Mouse (Mus musculus): Measurements from ENCODE around the gene C2cd6. TPM values are rescaled to one million over a fixed set of nuclear protein-coding genes. Genes with fewer than 3 reads are reported as not detected.
A peak's percentile ranks its signal among the peaks of the same experiment; 100 is the strongest.

C2cd6 gene
- not detected in 2 replicates for polyA plus RNA-seq (2015; fragmentation: Nextera tagmentation; extraction: Ambion mirVana)

GRCm38 (mm10) chr1:59094705-59095104 is at the start of gene C2cd6:
Gene C2cd6, minus strand, starts transcription at chr1:59094900.
- no peak for DNase-seq
- Histone ChIP-seq H3K9me3 (replicated peaks) (no peaks in the 10 kb centered on the region), H3K27me3 (no peaks in the 10 kb centered on the region), H3K9ac (no peak within 1 kb of the TSS), H3K36me3 (no peaks in the 10 kb centered on the region), H3K4me1 (replicated peaks) (no peaks in the 10 kb centered on the region), H3K4me2 (no peak within 1 kb of the TSS), H3K27ac (no peak within 1 kb of the TSS), H3K4me3 (replicated peaks) (no peak within 1 kb of the TSS)
- WGBS (ENCODE audit: insufficient replicate concordance), result 80% methylated on average over 19 of the region's 19 CpGs
- no peak for ATAC-seq (ENCODE audit: low read depth)

- H3K4me1 ChIP-seq (replicated peaks), result no peaks in the 10 kb centered on the region
- H3K4me3 ChIP-seq (replicated peaks), result no peak overlapping the region
- H3K36me3 ChIP-seq, result no peaks in the 10 kb centered on the region
- no peaks in the 10 kb centered on the region for H3K9me3 ChIP-seq (replicated peaks)
- no peak overlapping the region for H3K27ac ChIP-seq
- DNase-seq (peak; percentile 34), ATAC-seq (ENCODE audit: low read depth) (no peak)
- no peak overlapping the region for H3K4me2 ChIP-seq
- no peaks in the 10 kb centered on the region for H3K27me3 ChIP-seq
- H3K9ac ChIP-seq, result no peak overlapping the region
Observed at GRCm38 (mm10) chr1:59142809-59143208, 48.1 kb upstream of the C2cd6 start.

- H3K9ac ChIP-seq, result no peak overlapping the region
- H3K4me1 ChIP-seq (replicated peaks), result no peaks in the 10 kb centered on the region
- 57% methylated on average over 5 of the region's 5 CpGs for WGBS (ENCODE audit: insufficient replicate concordance)
- no peak for ATAC-seq (ENCODE audit: low read depth)
- H3K4me3 ChIP-seq (replicated peaks), result no peak overlapping the region
- no peak for DNase-seq
- no peaks in the 10 kb centered on the region for H3K36me3 ChIP-seq
- no peak overlapping the region for H3K27ac ChIP-seq
- no peaks in the 10 kb centered on the region for H3K27me3 ChIP-seq
- H3K9me3 ChIP-seq (replicated peaks), result no peaks in the 10 kb centered on the region
- no peak overlapping the region for H3K4me2 ChIP-seq
Observed at GRCm38 (mm10) chr1:59134419-59134818, 39.7 kb upstream of the C2cd6 start.

DNA sequence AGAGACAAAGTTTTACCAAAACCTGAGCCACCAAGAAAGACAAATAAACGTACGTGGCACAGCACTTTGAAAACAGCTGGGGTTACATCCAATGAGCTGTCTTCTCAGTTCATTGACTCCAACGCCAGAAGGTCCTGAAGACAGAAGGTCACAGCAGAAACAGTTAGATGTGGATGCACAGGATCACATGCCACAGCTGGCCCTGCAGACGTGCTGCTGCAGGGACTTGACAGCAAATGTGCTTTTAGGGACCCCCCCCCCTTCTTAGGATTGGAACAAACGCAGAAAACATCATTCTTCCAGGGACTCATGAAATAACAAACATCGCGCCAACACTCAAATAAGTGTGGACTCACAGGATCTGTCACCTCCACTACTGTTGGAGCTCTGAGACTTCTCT is 34.2 kb upstream of the C2cd6 start:
- no peak for ATAC-seq (ENCODE audit: low read depth)

DNA sequence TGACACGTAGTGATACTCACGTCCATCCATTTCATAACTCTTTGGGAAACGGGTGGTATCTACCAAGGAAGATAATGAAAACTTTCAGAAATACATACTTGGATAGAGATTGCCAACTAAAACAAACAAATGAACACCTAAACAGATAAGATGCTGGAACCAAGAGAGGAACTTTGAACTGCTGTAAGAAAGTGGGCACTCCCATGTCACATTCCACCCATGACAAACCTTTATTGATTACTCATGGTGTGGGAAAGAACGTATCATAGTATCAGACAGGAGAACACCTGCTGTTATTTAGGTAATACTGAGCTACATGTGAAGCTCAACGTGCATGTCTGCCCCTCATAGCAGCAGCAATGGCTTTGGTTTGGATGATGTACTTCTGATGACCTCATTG is 30.9 kb upstream of the C2cd6 start:
- no peaks in the 10 kb centered on the region for H3K9me3 ChIP-seq (replicated peaks)
- H3K9ac ChIP-seq, result no peak overlapping the region
- H3K27me3 ChIP-seq, result no peaks in the 10 kb centered on the region
- H3K36me3 ChIP-seq, result no peaks in the 10 kb centered on the region
- no peak for DNase-seq
- H3K4me1 ChIP-seq (replicated peaks), result peaks cover under 1% of the 10 kb centered on the region
- no peak overlapping the region for H3K4me2 ChIP-seq
- 55% methylated on average over 5 of the region's 5 CpGs for WGBS (ENCODE audit: insufficient replicate concordance)
- H3K27ac ChIP-seq, result no peak overlapping the region
- no peak for ATAC-seq (ENCODE audit: low read depth)
- no peak overlapping the region for H3K4me3 ChIP-seq (replicated peaks)

More for the DNA sequence above, 34.2 kb upstream of the C2cd6 start:
- H3K36me3 ChIP-seq, result no peaks in the 10 kb centered on the region
- WGBS (ENCODE audit: insufficient replicate concordance), result 70% methylated on average over 7 of the region's 7 CpGs
- no peaks in the 10 kb centered on the region for H3K27me3 ChIP-seq
- DNase-seq, result no peak
- H3K27ac ChIP-seq, result no peak overlapping the region
- no peak overlapping the region for H3K9ac ChIP-seq
- no peaks in the 10 kb centered on the region for H3K4me1 ChIP-seq (replicated peaks)
- no peak overlapping the region for H3K4me2 ChIP-seq
- H3K9me3 ChIP-seq (replicated peaks), result no peaks in the 10 kb centered on the region
- no peak overlapping the region for H3K4me3 ChIP-seq (replicated peaks)

DNA sequence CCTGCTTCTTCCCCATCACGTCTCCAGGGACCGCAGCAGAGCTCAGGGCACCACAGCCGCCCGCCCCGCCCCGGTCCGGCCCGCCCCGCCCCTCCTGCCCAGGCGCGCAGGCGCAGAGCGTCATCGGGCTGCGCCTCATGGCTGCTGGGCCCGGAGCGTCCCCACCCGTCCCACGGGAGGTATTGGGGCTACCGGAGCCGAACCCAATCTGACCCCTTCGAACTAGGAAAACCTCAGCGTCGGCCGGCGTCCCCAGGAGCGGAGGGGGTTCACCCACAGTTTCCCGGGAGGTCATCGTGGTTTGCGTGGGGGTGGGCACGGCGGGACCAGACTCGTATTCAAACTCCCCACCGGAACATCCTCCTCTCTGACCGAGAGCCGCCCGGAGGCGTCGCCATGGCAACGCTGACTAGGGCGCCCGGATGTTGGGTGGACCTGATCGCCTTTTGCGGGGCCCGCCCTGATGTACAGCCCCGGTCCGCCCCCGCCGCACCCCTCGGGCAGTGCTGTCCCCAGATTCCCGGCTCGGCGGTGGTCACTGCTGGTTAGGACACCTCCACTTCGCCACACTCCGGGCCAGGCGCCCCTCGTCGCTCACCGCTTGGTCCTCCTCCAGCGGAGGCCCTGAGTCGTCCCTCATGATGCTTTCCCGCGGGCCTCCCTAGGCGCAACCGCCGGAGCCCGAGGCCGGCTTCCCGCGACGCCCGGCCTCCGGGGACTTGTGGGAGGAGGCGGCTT is 25.2 kb upstream of the C2cd6 start, which contains the start of gene Tmem237:
Tmem237 (minus strand) TSS at position 689 of the 738 bp plus-strand sequence.
- peak within 1 kb of the TSS; percentile 55 for H3K27ac ChIP-seq
- peak within 1 kb of the TSS; percentile 89 for H3K4me2 ChIP-seq
- ATAC-seq (ENCODE audit: low read depth), result peak; percentile 96
- H3K9ac ChIP-seq, result peak within 1 kb of the TSS; percentile 77
- WGBS (ENCODE audit: insufficient replicate concordance), result under 1% methylated on average over 65 of the region's 74 CpGs
- H3K4me1 ChIP-seq (replicated peaks), result peaks cover 15% of the 10 kb centered on the region
- DNase-seq, result peak; percentile 80
- H3K27me3 ChIP-seq, result no peaks in the 10 kb centered on the region
- peak within 1 kb of the TSS; percentile 66 for H3K4me3 ChIP-seq (replicated peaks)
- no peaks in the 10 kb centered on the region for H3K36me3 ChIP-seq
- no peaks in the 10 kb centered on the region for H3K9me3 ChIP-seq (replicated peaks)

DNA sequence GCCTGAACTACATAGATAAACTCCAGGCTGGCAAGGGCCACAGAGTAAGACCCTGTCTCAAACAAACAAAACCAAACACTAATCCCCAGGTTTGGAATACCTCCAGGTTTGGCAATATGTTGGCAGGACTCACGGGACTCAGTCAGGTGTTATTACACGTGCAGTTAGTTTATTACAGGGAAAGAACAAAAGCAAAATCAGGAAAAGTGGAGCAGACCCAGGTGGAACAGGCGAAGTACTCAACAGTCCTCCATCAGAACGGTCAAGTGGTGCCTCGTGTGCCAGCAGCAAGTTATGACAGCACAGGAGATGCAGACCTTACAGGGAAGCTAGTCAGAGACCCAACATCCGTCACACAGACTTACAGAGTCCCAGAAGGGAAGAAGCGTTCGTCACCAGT is 15.8 kb upstream of the C2cd6 start:
- no peak overlapping the region for H3K4me2 ChIP-seq
- peaks cover 3% of the 10 kb centered on the region; the same call in 1 of the 2 replicates for H3K36me3 ChIP-seq
- H3K27me3 ChIP-seq, result no peaks in the 10 kb centered on the region
- no peak for DNase-seq
- no peaks in the 10 kb centered on the region for H3K9me3 ChIP-seq (replicated peaks)
- no peak overlapping the region for H3K27ac ChIP-seq
- no peak overlapping the region for H3K9ac ChIP-seq
- H3K4me1 ChIP-seq (replicated peaks), result 0 out of 2 replicates have a peak, but pooled peaks cover 3% of the 10 kb centered on the region
- WGBS (ENCODE audit: insufficient replicate concordance), result 70% methylated on average over 8 of the region's 8 CpGs
- no peak for ATAC-seq (ENCODE audit: low read depth)
- H3K4me3 ChIP-seq (replicated peaks), result no peak overlapping the region

GRCm38 (mm10) chr1:59102071-59102470 is 7.4 kb upstream of the C2cd6 start:
- no peaks in the 10 kb centered on the region for H3K36me3 ChIP-seq
- no peak overlapping the region for H3K27ac ChIP-seq
- no peaks in the 10 kb centered on the region for H3K4me1 ChIP-seq (replicated peaks)
- H3K27me3 ChIP-seq, result no peaks in the 10 kb centered on the region
- 63% methylated on average over 6 of the region's 6 CpGs for WGBS (ENCODE audit: insufficient replicate concordance)
- H3K4me2 ChIP-seq, result no peak overlapping the region
- no peaks in the 10 kb centered on the region for H3K9me3 ChIP-seq (replicated peaks)
- DNase-seq (no peak), ATAC-seq (ENCODE audit: low read depth) (no peak)
- no peak overlapping the region for H3K9ac ChIP-seq
- H3K4me3 ChIP-seq (replicated peaks), result no peak overlapping the region

- DNase-seq (no peak), ATAC-seq (ENCODE audit: low read depth) (no peak)
- no peaks in the 10 kb centered on the region for H3K4me1 ChIP-seq (replicated peaks)
- H3K4me3 ChIP-seq (replicated peaks), result no peak overlapping the region
- H3K36me3 ChIP-seq, result no peaks in the 10 kb centered on the region
- H3K4me2 ChIP-seq, result no peak overlapping the region
- H3K9ac ChIP-seq, result no peak overlapping the region
- WGBS (ENCODE audit: insufficient replicate concordance), result 80% methylated on average over 5 of the region's 5 CpGs
- H3K9me3 ChIP-seq (replicated peaks), result no peaks in the 10 kb centered on the region
- no peak overlapping the region for H3K27ac ChIP-seq
- no peaks in the 10 kb centered on the region for H3K27me3 ChIP-seq
Observed at GRCm38 (mm10) chr1:59101020-59101419, 6.3 kb upstream of the C2cd6 start.

GRCm38 (mm10) chr1:59070867-59071266 is 23.8 kb downstream of the C2cd6 start:
- ATAC-seq (ENCODE audit: low read depth), result no peak
- no peaks in the 10 kb centered on the region for H3K9me3 ChIP-seq (replicated peaks)
- no peak overlapping the region for H3K4me2 ChIP-seq
- no peak overlapping the region for H3K27ac ChIP-seq
- 26% methylated on average over 3 of the region's 3 CpGs for WGBS (ENCODE audit: insufficient replicate concordance)
- DNase-seq, result no peak
- H3K27me3 ChIP-seq, result no peaks in the 10 kb centered on the region
- H3K36me3 ChIP-seq, result no peaks in the 10 kb centered on the region
- H3K4me1 ChIP-seq (replicated peaks), result no peaks in the 10 kb centered on the region
- no peak overlapping the region for H3K9ac ChIP-seq
- no peak overlapping the region for H3K4me3 ChIP-seq (replicated peaks)

DNA sequence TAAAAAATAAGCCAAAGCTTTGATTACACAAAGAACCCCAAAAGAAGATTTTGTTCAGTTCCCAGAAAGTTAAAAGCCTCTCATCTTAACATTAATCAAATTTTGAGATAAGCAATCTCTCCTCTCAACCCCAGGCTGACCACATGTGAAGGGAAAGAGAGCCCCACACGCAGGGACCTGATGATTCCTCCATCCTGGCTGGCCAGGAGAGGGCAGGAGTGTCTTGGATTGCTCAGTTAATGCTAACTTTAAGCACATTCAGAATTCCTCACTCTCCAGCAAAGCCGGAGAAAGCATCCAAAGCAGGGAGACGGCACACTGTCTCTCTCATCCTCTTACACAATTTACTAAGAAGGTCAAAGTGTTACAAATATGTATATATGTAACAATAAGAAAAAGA is 26.7 kb downstream of the C2cd6 start:
- no peak for ATAC-seq (ENCODE audit: low read depth)
- WGBS (ENCODE audit: insufficient replicate concordance), result 33% methylated on average over 3 of the region's 3 CpGs

GRCm38 (mm10) chr1:59063697-59064096 is 31.0 kb downstream of the C2cd6 start:
- 33% methylated on average over 3 of the region's 3 CpGs for WGBS (ENCODE audit: insufficient replicate concordance)
- Histone ChIP-seq H3K9me3 (replicated peaks) (no peaks in the 10 kb centered on the region), H3K4me3 (replicated peaks) (no peak overlapping the region), H3K27me3 (no peaks in the 10 kb centered on the region), H3K36me3 (no peaks in the 10 kb centered on the region), H3K9ac (no peak overlapping the region), H3K27ac (no peak overlapping the region), H3K4me1 (replicated peaks) (no peaks in the 10 kb centered on the region), H3K4me2 (no peak overlapping the region)
- ATAC-seq (ENCODE audit: low read depth), result no peak
- DNase-seq, result no peak

More for the DNA sequence above, 26.7 kb downstream of the C2cd6 start:
- no peak overlapping the region for H3K9ac ChIP-seq
- H3K9me3 ChIP-seq (replicated peaks), result no peaks in the 10 kb centered on the region
- no peak overlapping the region for H3K27ac ChIP-seq
- H3K4me1 ChIP-seq (replicated peaks), result no peaks in the 10 kb centered on the region
- no peaks in the 10 kb centered on the region for H3K27me3 ChIP-seq
- no peaks in the 10 kb centered on the region for H3K36me3 ChIP-seq
- no peak for DNase-seq
- H3K4me2 ChIP-seq, result no peak overlapping the region
- H3K4me3 ChIP-seq (replicated peaks), result no peak overlapping the region
